ENCODE assay signal across 26 mouse cellular contexts in the genomic region with DNA sequence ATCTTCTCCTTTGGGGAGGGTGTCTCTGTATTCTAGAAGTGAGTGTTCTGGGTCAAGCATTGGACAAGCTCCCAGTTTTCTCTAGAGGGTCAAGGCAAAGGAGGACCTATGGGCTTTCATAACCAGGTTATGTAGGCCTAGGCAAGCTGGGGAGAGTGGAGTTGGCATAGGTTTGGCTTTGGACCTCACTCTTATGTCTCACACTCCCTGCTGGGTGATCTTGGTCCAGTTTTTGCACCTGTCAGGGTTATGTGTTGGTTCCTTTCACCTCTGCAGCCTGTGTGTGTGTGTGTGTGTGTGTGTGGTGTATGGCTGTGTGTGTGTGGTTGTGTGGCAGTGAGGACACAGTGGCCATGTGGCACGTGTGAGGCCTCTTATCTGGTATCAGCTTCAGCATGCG. TPM values are rescaled to one million over a fixed set of nuclear protein-coding genes. Genes with fewer than 3 reads are reported as not detected.
"Had no signal": no experiment of that assay in that cellular context is flagged by ENCODE, and none has a peak within 500 bp of the region (broad histone marks: within the 10 kb centered on the region; RNA-seq: fewer than 3 reads in every experiment).

No protein-coding gene starts in this region.

- H3K4me3 ChIP-seq: liver, embryonic 13.5 days; neural tube, embryonic 12.5 days; neural tube, embryonic 15.5 days had no signal

- DNase-seq: kidney, adult 9 months; kidney, postnatal 14 days; kidney, postnatal 4 days; liver, embryonic 13.5 days; lung, adult 2 months; lung, postnatal 14 days; lung, postnatal 4 days; midbrain, embryonic 14.5 days; retina, postnatal 1 day; spleen, adult 18-20 months; thymus, adult 18-20 months; thymus, postnatal 36 days had no signal

- H3K27ac ChIP-seq: liver, embryonic 13.5 days; neural tube, embryonic 12.5 days; neural tube, embryonic 15.5 days had no signal

- H3K4me1 ChIP-seq: liver, embryonic 13.5 days had no signal

RNA-seq across cellular contexts. Expression of gene Cacna1i, which starts 8.0 kb away (rescaled TPM):
- total RNA-seq: megakaryocyte progenitor cell, adult 5-6 weeks; megakaryocyte-erythroid progenitor cell, adult 5-6 weeks had no signal
- polyA plus RNA-seq: kidney, embryonic 16.5 days; limb, embryonic 11.5 days; liver, embryonic 13.5 days; liver, embryonic 16.5 days; lung, embryonic 16.5 days; stomach, embryonic 16.5 days had no signal

RNA-seq across cellular contexts. Expression of gene AC140267.1, which starts 43.4 kb away (rescaled TPM):
- total RNA-seq: liver, adult 2 months had no signal
- polyA plus RNA-seq: limb, embryonic 11.5 days; limb, embryonic 14.5 days; liver, adult 2 months; liver, embryonic 13.5 days; liver, embryonic 16.5 days; lung, adult 2 months; lung, embryonic 16.5 days; midbrain, embryonic 11.5 days; neural tube, embryonic 15.5 days; testis, adult 2 months; urinary bladder, adult 2 months had no signal
